Mouse (Mus musculus) embryonic fibroblast, embryonic 13.5 days (primary cell): Measurements from ENCODE around the gene Prrg2. TPM values are rescaled to one million over a fixed set of nuclear protein-coding genes. Genes with fewer than 3 reads are reported as not detected.

Source experiments
- H3K27ac ChIP-seq: 2 replicates; pipeline ENCODE4 v1.5.1; 2012; ENCODE audit warnings: low read length, control low read depth, inconsistent platforms; ENCODE audit not compliant: insufficient read depth
- H3K4me1 ChIP-seq: 2 replicates; pipeline ENCODE4 v1.6.1; 2011; ENCODE audit warnings: low read length; ENCODE audit not compliant: control insufficient read depth, insufficient read depth
- H3K4me3 ChIP-seq: 2 replicates; pipeline ENCODE4 v1.5.1; 2011; ENCODE audit warnings: mild to moderate bottlenecking, control low read depth, low read length; ENCODE audit not compliant: insufficient read depth
- CTCF ChIP-seq: IDR thresholded peaks from 2 replicates; pipeline ENCODE4 v1.5.1; 2011; ENCODE audit warnings: mild to moderate bottlenecking, control low read depth, low read length, moderate library complexity, borderline replicate concordance; ENCODE audit not compliant: insufficient read depth
- POLR2A ChIP-seq: IDR thresholded peaks from 2 replicates; pipeline ENCODE4 v1.6.1; 2011; ENCODE audit warnings: low read depth, mild to moderate bottlenecking, control low read depth, low read length, moderate library complexity
- polyA plus RNA-seq: library from polyadenylated mRNA; stranded (reverse); fragments of >200 nt; gene quantifications from 2 replicates; pipeline ENCODE4 v1.2.4, GENCODE M21; 2011; ENCODE audit warnings: low read depth; ENCODE audit not compliant: missing spikeins, insufficient read length

The Prrg2 gene
- polyA plus RNA-seq, 1 experiment: 15.1 TPM

GRCm38 (mm10) chr7:45040851-45041250, 21.6 kb downstream of the Prrg2 start:
- Histone ChIP-seq H3K27ac (no peak overlapping the region), H3K4me3 (no peak overlapping the region), H3K4me1 (peaks cover 4% of the 10 kb centered on the region)
- TF ChIP-seq POLR2A (no peak), CTCF (no peak)

- Histone ChIP-seq H3K27ac (no peak overlapping the region), H3K4me3 (no peak overlapping the region), H3K4me1 (peaks cover 9% of the 10 kb centered on the region)
- no peak for TF ChIP-seq CTCF
- TF ChIP-seq POLR2A: no peak
Observed at GRCm38 (mm10) chr7:45038411-45038810, 24.1 kb downstream of the Prrg2 start.

- H3K27ac ChIP-seq: no peak overlapping the region
- peaks cover 9% of the 10 kb centered on the region for H3K4me1 ChIP-seq
- peak; percentile 39; the same call in 1 of the 2 replicates for TF ChIP-seq CTCF
- TF ChIP-seq POLR2A: no peak
- H3K4me3 ChIP-seq: no peak overlapping the region
Observed at GRCm38 (mm10) chr7:45037720-45038361, 24.6 kb downstream of the Prrg2 start.

- no peak for TF ChIP-seq POLR2A
- no peak for TF ChIP-seq CTCF
- H3K4me1 ChIP-seq: peaks cover 9% of the 10 kb centered on the region
- no peak overlapping the region for H3K4me3 ChIP-seq
- H3K27ac ChIP-seq: no peak overlapping the region
Observed at GRCm38 (mm10) chr7:45036702-45037101, 25.8 kb downstream of the Prrg2 start.

- Histone ChIP-seq H3K4me1 (peaks cover 9% of the 10 kb centered on the region), H3K27ac (peak overlapping the region; percentile 14; the same call in 1 of the 2 replicates), H3K4me3 (no peak overlapping the region)
- TF ChIP-seq POLR2A: no peak
Observed at GRCm38 (mm10) chr7:45035631-45036030, 26.8 kb downstream of the Prrg2 start.

- Histone ChIP-seq H3K4me1 (peaks cover 9% of the 10 kb centered on the region), H3K4me3 (no peak overlapping the region), H3K27ac (no peak overlapping the region)
- TF ChIP-seq POLR2A: no peak
- TF ChIP-seq CTCF: no peak
Observed at GRCm38 (mm10) chr7:45033722-45034359, 28.6 kb downstream of the Prrg2 start.

GRCm38 (mm10) chr7:45030857-45031256, 31.6 kb downstream of the Prrg2 start:
- no peak for TF ChIP-seq CTCF
- no peak for TF ChIP-seq POLR2A
- H3K4me3 ChIP-seq: no peak overlapping the region

GRCm38 (mm10) chr7:45029995-45030394, 32.5 kb downstream of the Prrg2 start:
- H3K4me3 ChIP-seq: no peak overlapping the region
- no peaks in the 10 kb centered on the region; the same call in 1 of the 2 replicates for H3K4me1 ChIP-seq
- no peak overlapping the region for H3K27ac ChIP-seq
- TF ChIP-seq POLR2A (no peak), CTCF (no peak)

More at GRCm38 (mm10) chr7:45030857-45031256, 31.6 kb downstream of the Prrg2 start:
- H3K4me1 ChIP-seq: peaks cover 5% of the 10 kb centered on the region
- no peak overlapping the region for H3K27ac ChIP-seq

- TF ChIP-seq POLR2A (no peak), CTCF (no peak)
- H3K4me1 ChIP-seq: no peaks in the 10 kb centered on the region; the same call in 1 of the 2 replicates
- no peak overlapping the region for H3K4me3 ChIP-seq
- H3K27ac ChIP-seq: no peak overlapping the region
Observed at GRCm38 (mm10) chr7:45028351-45028750, 34.1 kb downstream of the Prrg2 start.

GRCm38 (mm10) chr7:45027761-45028160, 34.7 kb downstream of the Prrg2 start:
- Histone ChIP-seq H3K4me3 (no peak overlapping the region), H3K4me1 (no peaks in the 10 kb centered on the region; the same call in 1 of the 2 replicates), H3K27ac (no peak overlapping the region)
- TF ChIP-seq CTCF (no peak), POLR2A (no peak)

- Histone ChIP-seq H3K4me3 (no peak overlapping the region), H3K27ac (no peak overlapping the region), H3K4me1 (no peaks in the 10 kb centered on the region; the same call in 1 of the 2 replicates)
- TF ChIP-seq POLR2A (no peak), CTCF (no peak)
Observed at GRCm38 (mm10) chr7:45026256-45026655, 36.2 kb downstream of the Prrg2 start.
